Mouse (Mus musculus) liver, adult 2 months (tissue): ENCODE results near the gene Calhm1.

ENCODE experiments used
- CTCF ChIP-seq: fragments of 200-500 bp; IDR thresholded peaks from 2 replicates; pipeline ENCODE4 v1.5.1; 2011; ENCODE audit warnings: low read depth, low read length, control low read depth
- POLR2A ChIP-seq: fragments of 200-500 bp; IDR thresholded peaks from 2 replicates; pipeline ENCODE4 v1.6.1; 2011; ENCODE audit warnings: low read length, control low read depth; ENCODE audit not compliant: insufficient read depth; ENCODE audit errors: extremely low read depth

DNA sequence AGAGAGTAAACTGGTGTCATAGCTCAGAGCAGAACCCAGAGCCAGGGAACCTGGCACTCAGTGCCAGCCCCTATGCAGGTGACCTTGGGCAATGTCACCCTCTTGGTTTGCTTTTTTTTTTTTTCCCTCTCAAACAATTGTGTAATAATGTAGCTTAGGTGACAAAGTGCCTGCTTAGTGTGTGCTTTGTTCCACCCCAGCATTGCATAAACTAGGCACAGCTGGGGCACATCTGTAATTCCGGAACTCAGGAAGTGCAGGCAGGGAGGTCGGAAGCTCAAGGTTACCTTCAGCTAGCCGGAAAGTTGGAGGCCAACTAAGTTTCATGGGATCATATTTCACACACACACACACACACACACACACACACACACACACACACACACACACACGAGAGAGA is 5.8 kb upstream of the Calhm1 start:
- TF ChIP-seq POLR2A (no peak), CTCF (no peak)
